8 mouse cellular contexts compared by ENCODE assay signal in genomic region chr5:90903339-90904020, GRCm38 (mm10). TPM values are rescaled to one million over a fixed set of nuclear protein-coding genes. Genes with fewer than 3 reads are reported as not detected.
DNase-seq lines count a peak whose midpoint lies in the region; ATAC-seq lines count a peak whose summit lies in the region.

Cxcl2 (plus strand) TSS chr5:90903871.

- ATAC-seq in kidney, embryonic 16.5 days (ENCODE audit: low FRiP score, low TSS enrichment): peak; percentile 88
- peak; percentile 56 for ATAC-seq in forebrain, embryonic 16.5 days
- peak; percentile 58; the same call in 1 of the 2 replicates for ATAC-seq in limb, embryonic 15.5 days (ENCODE audit: insufficient number of reproducible peaks, low FRiP score, low TSS enrichment, low read depth)
- no peak for ATAC-seq in activated CD4-positive, CD25-positive, alpha-beta regulatory T cell, adult 4 months

- intact Hi-C loops in left cerebral cortex, postnatal 25 days (cut with DNase I): loop anchor here (10.0 kb wide), 2 partner anchors 499 to 689 kb away; no protein-coding TSS in a partner anchor

- H3K9ac ChIP-seq in kidney, embryonic 16.5 days (replicated peaks; ENCODE audit: low read length): peak within 1 kb of the TSS; percentile 41
- 0 out of 2 replicates have a peak within 1 kb of the TSS, but pooled peaks have one; percentile 22 for H3K9ac ChIP-seq in forebrain, embryonic 16.5 days (replicated peaks; ENCODE audit: low read depth, low read length)
- no peak within 1 kb of the TSS for H3K9ac ChIP-seq in limb, embryonic 15.5 days

- H3K9me3 ChIP-seq in kidney, embryonic 16.5 days (ENCODE audit: low read length): no peaks in the 10 kb centered on the region
- no peaks in the 10 kb centered on the region for H3K9me3 ChIP-seq in forebrain, embryonic 16.5 days (ENCODE audit: control insufficient read depth, low read length)
- no peaks in the 10 kb centered on the region for H3K9me3 ChIP-seq in limb, embryonic 15.5 days

- peaks cover 14% of the 10 kb centered on the region for H3K27me3 ChIP-seq in kidney, embryonic 16.5 days (ENCODE audit: insufficient read depth, low read length)
- 0 out of 2 replicates have a peak, but pooled peaks cover 2% of the 10 kb centered on the region for H3K27me3 ChIP-seq in forebrain, embryonic 16.5 days (replicated peaks; ENCODE audit: control insufficient read depth, insufficient read depth, low read length)
- H3K27me3 ChIP-seq in limb, embryonic 15.5 days: peaks cover 23% of the 10 kb centered on the region

- DNase-seq in kidney, adult 8-10 months: no peak
- DNase-seq in natural killer cell, adult 2 months (ENCODE audit: low spot score in 2 of 2): peak; percentile 2 to 8
- no peak for DNase-seq in ovary, postnatal 10 days (ENCODE audit: low spot score)
- DNase-seq in left cerebral cortex, postnatal 25 days (ENCODE audit: low spot score in 2 of 2): no peak

- peaks cover 8% of the 10 kb centered on the region for H3K4me1 ChIP-seq in kidney, embryonic 16.5 days (ENCODE audit: insufficient read depth, low read length)
- H3K4me1 ChIP-seq in forebrain, embryonic 16.5 days (replicated peaks; ENCODE audit: control insufficient read depth, insufficient read depth, low read length): peaks cover 15% of the 10 kb centered on the region
- peaks cover 19% of the 10 kb centered on the region for H3K4me1 ChIP-seq in limb, embryonic 15.5 days

- H3K36me3 ChIP-seq in kidney, embryonic 16.5 days (ENCODE audit: insufficient read depth, low read length): no peaks in the 10 kb centered on the region
- H3K36me3 ChIP-seq in forebrain, embryonic 16.5 days (ENCODE audit: control insufficient read depth, insufficient read depth): no peaks in the 10 kb centered on the region
- no peaks in the 10 kb centered on the region for H3K36me3 ChIP-seq in limb, embryonic 15.5 days

- H3K4me2 ChIP-seq in kidney, embryonic 16.5 days (replicated peaks; ENCODE audit: low read depth, low read length): peak within 1 kb of the TSS; percentile 79
- peak within 1 kb of the TSS; percentile 73 for H3K4me2 ChIP-seq in forebrain, embryonic 16.5 days (ENCODE audit: low read length)
- peak within 1 kb of the TSS; percentile 65 for H3K4me2 ChIP-seq in limb, embryonic 15.5 days

- WGBS in kidney, embryonic 16.5 days: 4% methylated on average over 22 of the region's 22 CpGs
- WGBS in forebrain, embryonic 16.5 days: 6% methylated on average over 22 of the region's 22 CpGs
- 10% methylated on average over 22 of the region's 22 CpGs for WGBS in limb, embryonic 15.5 days

- H3K4me3 ChIP-seq in kidney, embryonic 16.5 days (ENCODE audit: low read length): peak within 1 kb of the TSS; percentile 44
- peak within 1 kb of the TSS; percentile 36 for H3K4me3 ChIP-seq in forebrain, embryonic 16.5 days (replicated peaks; ENCODE audit: low read length)
- H3K4me3 ChIP-seq in limb, embryonic 15.5 days: peak within 1 kb of the TSS; percentile 27

- H3K27ac ChIP-seq in kidney, embryonic 16.5 days (ENCODE audit: low read length): no peak within 1 kb of the TSS
- no peak within 1 kb of the TSS for H3K27ac ChIP-seq in forebrain, embryonic 16.5 days (ENCODE audit: low read length)
- no peak within 1 kb of the TSS for H3K27ac ChIP-seq in limb, embryonic 15.5 days

RNA-seq across cellular contexts. Expression of gene Cxcl2, which starts in this region (rescaled TPM):
- 0.10 TPM in 1 of 2 replicates, not detected in the other for polyA plus RNA-seq in kidney, embryonic 16.5 days (2015; fragmentation: Nextera tagmentation; extraction: Ambion mirVana)
- polyA plus RNA-seq in forebrain, embryonic 16.5 days (2015; fragmentation: Nextera tagmentation; extraction: Ambion mirVana): not detected in 2 replicates
- not detected in 2 replicates for polyA plus RNA-seq in limb, embryonic 15.5 days (2015; fragmentation: Nextera tagmentation; extraction: Ambion mirVana)
- not detected for polyA plus RNA-seq in activated CD4-positive, CD25-positive, alpha-beta regulatory T cell, adult 4 months (2017; shearing (Covaris generic))
- total RNA-seq in left cerebral cortex, postnatal 25 days (2021): not detected

Comparison
In these comparisons a context has a peak if more than half of its experiments do, and no peak if none do; other contexts are left out.
1. Peak in ATAC-seq, H3K4me3 ChIP-seq, H3K9ac ChIP-seq and H3K4me2 ChIP-seq in kidney, embryonic 16.5 days; RNA of the gene not detected or under 1 TPM.
2. Peak in ATAC-seq, H3K4me3 ChIP-seq, H3K9ac ChIP-seq and H3K4me2 ChIP-seq in forebrain, embryonic 16.5 days; RNA of the gene not detected or under 1 TPM.
3. Peak in ATAC-seq, H3K4me3 ChIP-seq and H3K4me2 ChIP-seq in limb, embryonic 15.5 days; RNA of the gene not detected or under 1 TPM.
4. DNase-seq: peak in natural killer cell, adult 2 months (2 of 2); none in kidney, adult 8-10 months (0 of 2), ovary, postnatal 10 days (single experiment) and left cerebral cortex, postnatal 25 days (0 of 2).
5. Peak in every context shown above with its lines, with median percentiles within 50 percentile points of each other: H3K4me2 ChIP-seq and H3K4me3 ChIP-seq.